Mouse (Mus musculus): ENCODE results near the gene Vipas39. TPM values are rescaled to one million over a fixed set of nuclear protein-coding genes. Genes with fewer than 3 reads are reported as not detected.

Vipas39 gene
- polyA plus RNA-seq, 1 experiment, result 58.2 TPM

GRCm38 (mm10) chr12:87299037-87299656 lies 33.1 kb upstream of the Vipas39 start:
- Histone ChIP-seq H3K27me3 (ENCODE audit: control insufficient read depth, insufficient read depth, low read length) (peaks cover 1% of the 10 kb centered on the region; the same call in 1 of the 2 replicates), H3K27ac (ENCODE audit: insufficient read depth, low read length) (no peak overlapping the region), H3K4me1 (ENCODE audit: control insufficient read depth, insufficient read depth, low read length) (peaks cover 4% of the 10 kb centered on the region; the same call in 1 of the 2 replicates), H3K4me3 (replicated peaks; ENCODE audit: insufficient read depth, low read depth, low read length) (peak overlapping the region; percentile 56)
- WGBS, result 8% methylated on average over 29 of the region's 29 CpGs
- peak in 1 of 2 experiments; percentile 47 for DNase-seq
- no peak for TF ChIP-seq CTCF (IDR thresholded peaks at IDR 0.05; ENCODE audit: borderline replicate concordance, insufficient read depth, low read depth, low read length)
- no peak for TF ChIP-seq POLR2A (IDR thresholded peaks at IDR 0.05; ENCODE audit: borderline replicate concordance, insufficient read depth, low read length)

DNA sequence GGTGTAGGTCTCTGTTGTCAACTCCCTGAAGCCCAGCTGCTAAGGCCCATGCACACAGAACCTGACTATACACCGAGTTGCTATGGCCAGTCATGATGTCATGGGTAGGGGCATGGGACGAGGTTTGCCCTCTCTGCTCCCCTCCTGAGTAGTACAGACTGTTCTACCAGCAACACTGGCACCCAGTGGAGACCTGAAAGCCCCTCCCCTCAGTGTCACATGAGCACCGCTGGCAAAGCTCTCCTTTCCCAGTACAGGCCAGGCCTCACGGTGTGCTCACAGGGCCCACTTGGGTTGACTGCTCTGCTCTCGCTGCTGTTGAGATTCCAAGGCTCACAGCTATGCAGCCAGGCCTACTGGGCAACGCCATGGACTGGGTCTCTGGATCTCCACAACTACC lies 27.9 kb upstream of the Vipas39 start:
- TF ChIP-seq POLR2A (IDR thresholded peaks at IDR 0.05; ENCODE audit: borderline replicate concordance, insufficient read depth, low read length), result no peak
- TF ChIP-seq CTCF (IDR thresholded peaks at IDR 0.05; ENCODE audit: borderline replicate concordance, insufficient read depth, low read depth, low read length), result no peak
- Histone ChIP-seq H3K4me1 (ENCODE audit: control insufficient read depth, insufficient read depth, low read length) (no peaks in the 10 kb centered on the region), H3K4me3 (replicated peaks; ENCODE audit: insufficient read depth, low read depth, low read length) (no peak overlapping the region), H3K27ac (ENCODE audit: insufficient read depth, low read length) (no peak overlapping the region), H3K27me3 (ENCODE audit: control insufficient read depth, insufficient read depth, low read length) (no peaks in the 10 kb centered on the region)
- no peak for DNase-seq
- 63% methylated on average over 6 of the region's 6 CpGs for WGBS

GRCm38 (mm10) chr12:87289100-87289499 lies 23.0 kb upstream of the Vipas39 start:
- WGBS, result 92% methylated on average over 5 of the region's 5 CpGs
- Histone ChIP-seq H3K27ac (ENCODE audit: insufficient read depth, low read length) (no peak overlapping the region), H3K27me3 (ENCODE audit: control insufficient read depth, insufficient read depth, low read length) (no peaks in the 10 kb centered on the region), H3K4me3 (replicated peaks; ENCODE audit: insufficient read depth, low read depth, low read length) (no peak overlapping the region), H3K4me1 (ENCODE audit: control insufficient read depth, insufficient read depth, low read length) (no peaks in the 10 kb centered on the region)
- TF ChIP-seq POLR2A (IDR thresholded peaks at IDR 0.05; ENCODE audit: borderline replicate concordance, insufficient read depth, low read length), result no peak
- TF ChIP-seq CTCF (IDR thresholded peaks at IDR 0.05; ENCODE audit: borderline replicate concordance, insufficient read depth, low read depth, low read length), result no peak
- no peak for DNase-seq

- no peak for DNase-seq
- no peaks in the 10 kb centered on the region for H3K27me3 ChIP-seq (ENCODE audit: control insufficient read depth, insufficient read depth, low read length)
- no peak overlapping the region for H3K27ac ChIP-seq (ENCODE audit: insufficient read depth, low read length)
- no peak for TF ChIP-seq CTCF (IDR thresholded peaks at IDR 0.05; ENCODE audit: borderline replicate concordance, insufficient read depth, low read depth, low read length)
- no peak for TF ChIP-seq POLR2A (IDR thresholded peaks at IDR 0.05; ENCODE audit: borderline replicate concordance, insufficient read depth, low read length)
- no peaks in the 10 kb centered on the region for H3K4me1 ChIP-seq (ENCODE audit: control insufficient read depth, insufficient read depth, low read length)
- H3K4me3 ChIP-seq (replicated peaks; ENCODE audit: insufficient read depth, low read depth, low read length), result no peak overlapping the region
- WGBS, result 84% methylated on average over 5 of the region's 5 CpGs
These were observed 18.7 kb upstream of the Vipas39 start for GRCm38 (mm10) chr12:87284726-87285125.

DNA sequence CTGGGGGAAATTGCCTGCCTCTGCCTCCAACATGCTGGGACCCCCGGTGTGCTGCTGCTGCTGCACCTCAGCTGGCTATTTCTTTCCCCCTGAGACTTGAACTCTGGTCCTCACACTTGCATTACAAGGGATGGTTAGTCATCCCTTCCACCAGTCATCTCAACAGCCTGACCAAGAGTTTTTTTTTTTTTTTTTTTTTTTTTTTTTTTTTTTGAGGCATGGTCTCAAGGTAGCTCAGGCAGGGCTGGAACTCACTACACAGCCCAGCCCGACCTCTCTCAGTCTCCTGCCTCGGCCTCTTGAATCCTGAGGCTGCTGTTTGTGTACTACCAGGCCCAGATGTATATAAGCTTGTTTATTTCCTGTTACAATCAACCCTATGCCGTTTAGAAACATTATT lies 18.2 kb upstream of the Vipas39 start:
- DNase-seq, result no peak
- TF ChIP-seq POLR2A (IDR thresholded peaks at IDR 0.05; ENCODE audit: borderline replicate concordance, insufficient read depth, low read length), result no peak
- TF ChIP-seq CTCF (IDR thresholded peaks at IDR 0.05; ENCODE audit: borderline replicate concordance, insufficient read depth, low read depth, low read length), result no peak
- 77% methylated on average over 4 of the region's 4 CpGs for WGBS

GRCm38 (mm10) chr12:87283706-87284105 lies 17.6 kb upstream of the Vipas39 start:
- Histone ChIP-seq H3K4me1 (ENCODE audit: control insufficient read depth, insufficient read depth, low read length) (no peaks in the 10 kb centered on the region), H3K27ac (ENCODE audit: insufficient read depth, low read length) (no peak overlapping the region), H3K4me3 (replicated peaks; ENCODE audit: insufficient read depth, low read depth, low read length) (no peak overlapping the region), H3K27me3 (ENCODE audit: control insufficient read depth, insufficient read depth, low read length) (no peaks in the 10 kb centered on the region)
- no peak for TF ChIP-seq POLR2A (IDR thresholded peaks at IDR 0.05; ENCODE audit: borderline replicate concordance, insufficient read depth, low read length)
- TF ChIP-seq CTCF (IDR thresholded peaks at IDR 0.05; ENCODE audit: borderline replicate concordance, insufficient read depth, low read depth, low read length), result no peak
- no peak for DNase-seq
- 75% methylated on average over 7 of the region's 7 CpGs for WGBS

More for the DNA sequence above, 18.2 kb upstream of the Vipas39 start:
- H3K4me3 ChIP-seq (replicated peaks; ENCODE audit: insufficient read depth, low read depth, low read length), result no peak overlapping the region
- no peaks in the 10 kb centered on the region for H3K4me1 ChIP-seq (ENCODE audit: control insufficient read depth, insufficient read depth, low read length)
- H3K27ac ChIP-seq (ENCODE audit: insufficient read depth, low read length), result no peak overlapping the region
- H3K27me3 ChIP-seq (ENCODE audit: control insufficient read depth, insufficient read depth, low read length), result no peaks in the 10 kb centered on the region

GRCm38 (mm10) chr12:87282743-87283142 lies 16.7 kb upstream of the Vipas39 start:
- no peak overlapping the region for H3K27ac ChIP-seq (ENCODE audit: insufficient read depth, low read length)
- no peak for DNase-seq
- WGBS, result 88% methylated on average over 4 of the region's 4 CpGs
- no peaks in the 10 kb centered on the region for H3K27me3 ChIP-seq (ENCODE audit: control insufficient read depth, insufficient read depth, low read length)
- no peaks in the 10 kb centered on the region for H3K4me1 ChIP-seq (ENCODE audit: control insufficient read depth, insufficient read depth, low read length)
- no peak overlapping the region for H3K4me3 ChIP-seq (replicated peaks; ENCODE audit: insufficient read depth, low read depth, low read length)
- TF ChIP-seq CTCF (IDR thresholded peaks at IDR 0.05; ENCODE audit: borderline replicate concordance, insufficient read depth, low read depth, low read length), result no peak
- no peak for TF ChIP-seq POLR2A (IDR thresholded peaks at IDR 0.05; ENCODE audit: borderline replicate concordance, insufficient read depth, low read length)

- WGBS, result 74% methylated on average over 1 of the region's 1 CpGs
- Histone ChIP-seq H3K27me3 (ENCODE audit: control insufficient read depth, insufficient read depth, low read length) (no peaks in the 10 kb centered on the region), H3K27ac (ENCODE audit: insufficient read depth, low read length) (no peak overlapping the region), H3K4me3 (replicated peaks; ENCODE audit: insufficient read depth, low read depth, low read length) (no peak overlapping the region), H3K4me1 (ENCODE audit: control insufficient read depth, insufficient read depth, low read length) (no peaks in the 10 kb centered on the region)
- DNase-seq, result no peak
- TF ChIP-seq CTCF (IDR thresholded peaks at IDR 0.05; ENCODE audit: borderline replicate concordance, insufficient read depth, low read depth, low read length) (no peak), POLR2A (IDR thresholded peaks at IDR 0.05; ENCODE audit: borderline replicate concordance, insufficient read depth, low read length) (no peak)
These were observed 15.7 kb upstream of the Vipas39 start for GRCm38 (mm10) chr12:87281766-87282165.
